Mouse (Mus musculus) hindbrain, embryonic 12.5 days (tissue): ENCODE data around the gene Luzp2. TPM values are rescaled to one million over a fixed set of nuclear protein-coding genes. Genes with fewer than 3 reads are reported as not detected.

ENCODE experiments used
- ATAC-seq: fragments of 200-750 bp; cut with Nextera tagmentation; 2 replicates; pipeline ENCODE4 v1.8.0; 2017; ENCODE audit warnings: moderate TSS enrichment; ENCODE audit not compliant: low FRiP score
- H3K27ac ChIP-seq: fragments of 300-500 bp; sonication (generic); 2 replicates; pipeline ENCODE4 v1.5.1; 2016; ENCODE audit warnings: mild to moderate bottlenecking
- H3K27me3 ChIP-seq: fragments of 300-500 bp; sonication (generic); 2 replicates; pipeline ENCODE4 v1.6.1; 2016; ENCODE audit warnings: mild to moderate bottlenecking
- H3K36me3 ChIP-seq: fragments of 300-500 bp; sonication (generic); 2 replicates; pipeline ENCODE4 v1.6.1; 2016; ENCODE audit warnings: mild to moderate bottlenecking
- H3K4me1 ChIP-seq: fragments of 300-500 bp; sonication (generic); 2 replicates; pipeline ENCODE4 v1.6.1; 2016
- H3K4me2 ChIP-seq: fragments of 300-500 bp; sonication (generic); replicated peaks from 2 replicates; pipeline ENCODE4 v1.6.1; 2016; ENCODE audit warnings: mild to moderate bottlenecking
- H3K4me3 ChIP-seq: fragments of 300-500 bp; sonication (generic); 2 replicates; pipeline ENCODE4 v1.5.1; 2016; ENCODE audit warnings: mild to moderate bottlenecking
- H3K9ac ChIP-seq: fragments of 300-500 bp; sonication (generic); 2 replicates; pipeline ENCODE4 v1.6.1; 2016; ENCODE audit warnings: mild to moderate bottlenecking, moderate library complexity
- H3K9me3 ChIP-seq: fragments of 300-500 bp; sonication (generic); replicated peaks from 2 replicates; pipeline ENCODE4 v1.6.1; 2016; ENCODE audit warnings: mild to moderate bottlenecking
- WGBS: fragments of 180-500 bp; shearing (Covaris S2); methylation state at CpG from one replicate; pipeline ENCODE4 v1.1.7; 2016; 5-methylcytosine and 5-hydroxymethylcytosine counted together
- polyA plus RNA-seq: library from polyadenylated mRNA; unstranded; fragments of >200 nt; fragmentation: Nextera tagmentation; extraction: Ambion mirVana; gene quantifications from 2 replicates; pipeline ENCODE4 v1.2.1, GENCODE M21; 2016

The Luzp2 gene
- 7.1 and 8.4 TPM in 2 replicates for polyA plus RNA-seq

DNA sequence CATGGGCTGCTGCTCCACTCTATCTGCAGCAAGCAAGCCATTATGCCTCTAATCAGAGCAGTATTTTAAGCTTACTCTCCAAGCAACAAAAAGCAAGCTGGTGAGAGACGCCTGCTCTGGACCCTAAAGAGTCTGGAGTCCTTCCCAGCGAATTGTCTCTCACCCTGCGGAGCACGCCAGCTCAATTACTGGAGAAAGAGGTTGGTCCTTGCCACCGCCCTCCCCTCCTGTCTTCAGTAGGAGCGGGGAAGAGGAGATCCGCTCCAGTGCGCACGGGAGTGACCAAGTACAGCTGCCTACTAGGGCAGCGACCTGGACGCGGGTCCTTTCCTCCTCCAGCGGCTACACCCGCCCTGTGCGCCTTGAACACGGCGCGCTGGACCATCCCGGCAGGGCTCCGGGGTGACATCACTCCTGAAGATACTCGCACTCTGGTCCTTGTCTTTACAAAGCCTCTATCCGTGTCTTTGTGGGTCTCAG is at the start of gene Luzp2:
Gene Luzp2 (plus strand): TSS at position 127 of the 480 bp plus-strand sequence.
- H3K27me3 ChIP-seq, result no peaks in the 10 kb centered on the region
- peak within 1 kb of the TSS; percentile 46 for H3K4me3 ChIP-seq
- H3K36me3 ChIP-seq, result no peaks in the 10 kb centered on the region
- H3K4me2 ChIP-seq, result peak within 1 kb of the TSS; percentile 68
- WGBS, result 0% methylated on average over 22 of the region's 22 CpGs
- no peaks in the 10 kb centered on the region for H3K4me1 ChIP-seq
- H3K9me3 ChIP-seq, result no peaks in the 10 kb centered on the region
- peak; percentile 94 for ATAC-seq
- peak within 1 kb of the TSS; percentile 58; the same call in 1 of the 2 replicates for H3K27ac ChIP-seq
- peak within 1 kb of the TSS; percentile 60 for H3K9ac ChIP-seq

DNA sequence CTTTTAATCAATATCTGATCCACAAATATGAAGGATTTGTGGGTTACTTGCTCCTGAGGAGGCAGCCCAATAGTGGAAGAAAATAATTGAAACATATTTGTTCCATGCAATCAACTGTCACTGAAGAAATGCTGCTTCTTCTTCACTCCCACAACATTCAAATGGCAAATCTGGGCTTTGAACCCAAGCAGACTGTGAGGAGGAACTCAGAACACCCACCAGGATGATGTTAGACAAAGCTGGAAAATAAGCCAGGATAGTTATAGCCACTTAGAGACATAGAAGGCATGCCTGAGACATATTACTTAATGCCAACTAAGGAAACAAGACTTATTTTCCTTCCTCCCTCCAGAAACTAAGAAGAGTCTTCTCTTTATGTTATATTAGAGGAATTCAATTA is 47.8 kb upstream of the Luzp2 start:
- no peaks in the 10 kb centered on the region for H3K4me1 ChIP-seq
- no peaks in the 10 kb centered on the region for H3K27me3 ChIP-seq
- no peaks in the 10 kb centered on the region for H3K9me3 ChIP-seq
- H3K36me3 ChIP-seq, result no peaks in the 10 kb centered on the region
- H3K9ac ChIP-seq, result no peak overlapping the region
- H3K4me3 ChIP-seq, result no peak overlapping the region
- no peak overlapping the region for H3K4me2 ChIP-seq
- ATAC-seq, result no peak
- no peak overlapping the region for H3K27ac ChIP-seq

DNA sequence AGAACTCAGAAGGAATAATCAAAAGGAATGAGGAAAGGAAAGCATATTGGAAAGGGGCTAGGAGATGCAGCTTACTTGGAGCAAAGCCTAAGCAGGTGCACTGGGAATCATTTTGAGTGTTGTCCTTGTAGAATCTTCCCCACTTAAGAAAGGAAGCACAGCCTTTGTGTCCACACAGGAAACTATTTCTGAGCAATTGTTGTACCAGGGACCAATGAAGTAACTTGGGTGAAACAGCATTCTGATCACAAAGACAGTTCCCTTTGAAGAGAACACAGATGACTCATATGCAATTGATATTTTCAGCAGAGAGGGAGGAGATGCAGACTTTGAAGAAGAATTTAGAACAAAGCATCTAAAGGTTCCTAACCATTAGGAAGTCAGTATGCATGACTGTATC is 16.7 kb upstream of the Luzp2 start:
- no peaks in the 10 kb centered on the region for H3K9me3 ChIP-seq
- no peak for ATAC-seq
- H3K36me3 ChIP-seq, result no peaks in the 10 kb centered on the region
- no peaks in the 10 kb centered on the region for H3K4me1 ChIP-seq
- H3K27me3 ChIP-seq, result no peaks in the 10 kb centered on the region
- H3K27ac ChIP-seq, result no peak overlapping the region
- H3K4me3 ChIP-seq, result no peak overlapping the region
- H3K4me2 ChIP-seq, result no peak overlapping the region
- no peak overlapping the region for H3K9ac ChIP-seq

DNA sequence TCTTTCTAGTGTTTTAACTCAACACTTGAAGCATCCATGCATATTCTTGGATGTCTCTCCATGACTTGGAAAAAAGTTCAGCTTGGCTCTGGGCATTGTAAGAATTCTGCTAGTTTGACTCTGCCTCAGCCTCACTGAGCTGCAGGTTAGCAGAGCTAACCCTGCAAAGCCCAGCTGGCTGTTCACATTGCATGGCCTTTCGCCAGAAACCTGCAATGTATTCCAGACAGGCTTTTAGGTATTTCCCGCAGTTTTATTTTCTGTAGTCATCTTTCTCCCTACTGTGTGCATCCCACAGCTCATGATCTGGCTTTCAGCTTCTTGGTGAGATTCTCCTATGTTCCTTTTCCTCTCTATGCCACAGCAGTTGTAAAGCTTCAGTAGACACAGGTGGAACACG is 6.5 kb upstream of the Luzp2 start:
- no peak overlapping the region for H3K27ac ChIP-seq
- WGBS, result 86% methylated on average over 3 of the region's 3 CpGs
- H3K4me2 ChIP-seq, result no peak overlapping the region

DNA sequence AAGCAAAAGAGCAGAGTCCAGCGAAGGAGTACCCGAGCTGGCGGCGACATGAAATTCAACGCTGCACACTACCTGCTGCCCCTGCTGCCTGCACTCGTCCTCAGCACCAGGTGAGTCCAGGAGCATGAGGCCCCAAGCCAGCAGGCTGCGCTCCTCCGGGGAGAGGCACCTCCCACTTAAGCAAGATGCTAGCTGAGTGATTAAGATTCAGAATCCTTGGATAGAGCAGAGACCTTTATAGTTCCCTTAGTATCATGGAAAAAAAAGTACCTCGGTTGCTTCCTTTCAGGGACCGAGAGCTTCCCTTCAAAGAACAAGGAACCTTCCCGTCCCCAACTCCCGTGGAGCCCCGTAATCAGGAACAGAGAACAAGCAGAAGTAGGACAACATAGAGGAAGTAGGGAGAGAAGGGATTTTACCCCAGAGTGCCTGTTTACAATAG is 634 bp downstream of the Luzp2 start:
- ATAC-seq, result peak; percentile 80
- no peaks in the 10 kb centered on the region for H3K36me3 ChIP-seq
- WGBS, result 5% methylated on average over 13 of the region's 13 CpGs
- H3K27ac ChIP-seq, result peak overlapping the region; percentile 58; the same call in 1 of the 2 replicates
- no peaks in the 10 kb centered on the region for H3K27me3 ChIP-seq
- H3K4me2 ChIP-seq, result peak overlapping the region; percentile 68
- H3K9ac ChIP-seq, result peak overlapping the region; percentile 60
- H3K9me3 ChIP-seq, result no peaks in the 10 kb centered on the region
- H3K4me1 ChIP-seq, result no peaks in the 10 kb centered on the region
- H3K4me3 ChIP-seq, result peak overlapping the region; percentile 46

More for the DNA sequence above, 6.5 kb upstream of the Luzp2 start:
- ATAC-seq, result no peak
- no peaks in the 10 kb centered on the region for H3K36me3 ChIP-seq
- no peaks in the 10 kb centered on the region for H3K9me3 ChIP-seq
- H3K4me3 ChIP-seq, result no peak overlapping the region
- H3K4me1 ChIP-seq, result no peaks in the 10 kb centered on the region
- H3K9ac ChIP-seq, result no peak overlapping the region
- H3K27me3 ChIP-seq, result no peaks in the 10 kb centered on the region

GRCm38 (mm10) chr7:54836437-54836836 is 1.1 kb downstream of the Luzp2 start:
- 57% methylated on average over 5 of the region's 5 CpGs for WGBS
- ATAC-seq, result peak; percentile 29; the same call in 1 of the 2 replicates
- Histone ChIP-seq H3K4me1 (no peaks in the 10 kb centered on the region), H3K27me3 (no peaks in the 10 kb centered on the region), H3K9me3 (no peaks in the 10 kb centered on the region), H3K9ac (no peak overlapping the region), H3K4me3 (peak overlapping the region; percentile 46), H3K36me3 (no peaks in the 10 kb centered on the region), H3K4me2 (peak overlapping the region; percentile 68), H3K27ac (no peak overlapping the region)

DNA sequence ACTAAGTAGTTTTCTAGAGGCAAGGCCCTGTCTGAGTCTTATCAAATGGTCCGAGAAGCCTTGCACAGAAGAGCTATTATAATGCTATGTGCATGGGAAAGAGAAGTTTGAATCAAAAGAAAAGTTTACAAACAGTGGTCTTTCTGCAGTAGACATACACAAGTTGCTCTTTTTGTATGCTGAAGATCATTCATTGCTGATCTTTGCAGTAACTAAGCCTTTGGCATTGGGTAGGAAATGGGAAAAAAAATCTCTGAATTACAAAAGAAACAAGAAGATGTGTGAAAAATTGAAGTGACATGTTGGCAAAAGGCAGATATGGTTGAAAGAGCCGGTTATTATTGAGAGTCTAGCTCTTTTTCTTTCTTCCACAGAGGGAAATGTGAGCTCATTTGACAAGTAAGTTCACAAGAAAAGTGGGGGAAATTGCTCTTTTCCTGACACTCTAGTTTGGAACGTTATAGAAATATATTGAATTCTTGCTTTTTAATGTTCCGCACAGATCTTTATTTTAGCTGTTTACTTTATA is 7.6 kb downstream of the Luzp2 start:
- Histone ChIP-seq H3K36me3 (no peaks in the 10 kb centered on the region), H3K27ac (no peak overlapping the region; the same call in 1 of the 2 replicates), H3K9ac (no peak overlapping the region), H3K4me1 (no peaks in the 10 kb centered on the region), H3K27me3 (no peaks in the 10 kb centered on the region), H3K9me3 (no peaks in the 10 kb centered on the region), H3K4me2 (no peak overlapping the region), H3K4me3 (no peak overlapping the region)
- no peak for ATAC-seq
- WGBS, result 81% methylated on average over 4 of the region's 4 CpGs

DNA sequence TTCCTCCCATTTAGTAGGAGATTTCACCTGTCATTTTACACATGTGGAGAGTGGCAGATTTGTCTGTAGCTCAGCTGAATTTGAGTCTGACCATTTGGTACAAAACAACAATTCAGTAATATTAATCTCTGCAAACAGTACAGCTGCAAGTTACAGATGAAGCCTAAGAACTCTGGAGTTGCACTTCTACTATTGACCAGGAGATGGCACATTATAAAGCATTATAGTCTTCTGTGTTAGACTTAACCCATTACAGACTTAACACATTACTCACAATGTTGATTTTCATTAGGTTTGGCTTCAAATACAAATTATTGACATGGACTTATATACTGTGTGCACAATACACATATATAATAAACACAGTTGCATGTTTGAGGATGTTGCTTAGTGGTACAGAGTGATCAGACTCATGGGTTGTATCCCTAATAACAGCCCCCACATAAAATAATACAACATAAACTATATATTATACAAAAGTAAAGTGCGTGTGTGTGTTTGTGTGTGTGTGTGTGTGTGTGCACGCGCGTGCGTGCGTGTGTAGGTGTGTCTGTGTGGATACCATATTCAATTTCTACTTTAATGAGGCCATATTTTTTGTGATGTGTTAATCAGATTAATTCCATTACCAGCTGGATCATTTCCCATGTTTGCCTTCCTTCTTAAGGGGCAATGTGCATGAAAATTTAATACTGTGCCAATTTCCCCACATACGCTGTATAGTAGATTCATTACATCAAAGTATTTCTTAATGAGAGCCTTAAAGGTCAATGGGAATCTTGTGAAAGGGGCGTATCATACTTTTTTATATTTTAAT is 10.8 kb downstream of the Luzp2 start:
- 85% methylated on average over 8 of the region's 8 CpGs for whole genome bisulfite sequencing
- H3K9ac ChIP-seq, result no peak overlapping the region
- no peak overlapping the region for H3K27ac ChIP-seq
- ATAC-seq, result peak; percentile 32; the same call in 1 of the 2 replicates
- H3K27me3 ChIP-seq, result no peaks in the 10 kb centered on the region
- no peak overlapping the region for H3K4me3 ChIP-seq
- H3K4me1 ChIP-seq, result no peaks in the 10 kb centered on the region
- H3K36me3 ChIP-seq, result no peaks in the 10 kb centered on the region
- no peak overlapping the region for H3K4me2 ChIP-seq
- H3K9me3 ChIP-seq, result no peaks in the 10 kb centered on the region

DNA sequence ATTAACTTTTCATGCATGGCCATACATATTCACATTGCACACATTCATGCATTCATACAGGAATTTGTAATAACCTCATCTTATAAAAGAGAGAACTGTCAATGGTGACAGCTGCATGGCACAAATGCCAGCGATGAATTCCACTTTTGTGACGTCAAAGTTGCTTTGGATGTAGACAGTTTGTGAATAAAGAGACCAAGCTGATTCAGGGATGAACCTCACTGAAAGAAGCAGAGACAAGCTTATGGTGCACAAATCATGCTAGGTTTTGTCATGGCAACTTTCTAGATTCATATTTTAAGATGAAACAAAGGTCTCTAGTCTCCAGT is 11.4 kb downstream of the Luzp2 start:
- ATAC-seq, result no peak
- 83% methylated on average over 2 of the region's 2 CpGs for WGBS
- H3K9me3 ChIP-seq, result no peaks in the 10 kb centered on the region
- H3K27me3 ChIP-seq, result no peaks in the 10 kb centered on the region
- H3K9ac ChIP-seq, result no peak overlapping the region
- no peaks in the 10 kb centered on the region for H3K36me3 ChIP-seq
- H3K4me2 ChIP-seq, result no peak overlapping the region
- no peak overlapping the region for H3K27ac ChIP-seq
- H3K4me3 ChIP-seq, result no peak overlapping the region
- H3K4me1 ChIP-seq, result no peaks in the 10 kb centered on the region

DNA sequence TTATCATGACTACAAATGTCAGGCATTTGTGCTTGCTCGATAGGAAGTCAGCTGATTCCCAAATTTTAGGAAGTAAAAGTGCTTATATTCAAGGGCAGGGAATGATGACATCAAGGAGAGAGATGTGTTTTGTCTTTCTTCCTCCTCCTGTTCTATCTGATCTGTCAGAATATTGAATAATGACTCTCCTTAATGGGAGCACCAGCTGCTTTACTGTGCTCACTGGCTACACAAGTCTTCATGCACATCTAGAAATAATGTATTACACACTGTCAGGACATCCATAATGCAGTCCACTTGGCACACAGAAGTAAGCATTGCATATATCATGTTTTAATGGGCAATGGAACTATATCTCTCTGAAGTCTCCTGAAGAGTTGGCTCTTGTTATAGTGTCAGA is 17.6 kb downstream of the Luzp2 start:
- Histone ChIP-seq H3K27ac (no peak overlapping the region), H3K36me3 (no peaks in the 10 kb centered on the region), H3K4me2 (no peak overlapping the region), H3K9ac (no peak overlapping the region), H3K27me3 (no peaks in the 10 kb centered on the region), H3K4me1 (0 out of 2 replicates have a peak, but pooled peaks cover 2% of the 10 kb centered on the region), H3K4me3 (no peak overlapping the region), H3K9me3 (no peaks in the 10 kb centered on the region)
- ATAC-seq, result peak; percentile 50; the same call in 1 of the 2 replicates
- WGBS, result 83% methylated on average over 1 of the region's 1 CpGs

DNA sequence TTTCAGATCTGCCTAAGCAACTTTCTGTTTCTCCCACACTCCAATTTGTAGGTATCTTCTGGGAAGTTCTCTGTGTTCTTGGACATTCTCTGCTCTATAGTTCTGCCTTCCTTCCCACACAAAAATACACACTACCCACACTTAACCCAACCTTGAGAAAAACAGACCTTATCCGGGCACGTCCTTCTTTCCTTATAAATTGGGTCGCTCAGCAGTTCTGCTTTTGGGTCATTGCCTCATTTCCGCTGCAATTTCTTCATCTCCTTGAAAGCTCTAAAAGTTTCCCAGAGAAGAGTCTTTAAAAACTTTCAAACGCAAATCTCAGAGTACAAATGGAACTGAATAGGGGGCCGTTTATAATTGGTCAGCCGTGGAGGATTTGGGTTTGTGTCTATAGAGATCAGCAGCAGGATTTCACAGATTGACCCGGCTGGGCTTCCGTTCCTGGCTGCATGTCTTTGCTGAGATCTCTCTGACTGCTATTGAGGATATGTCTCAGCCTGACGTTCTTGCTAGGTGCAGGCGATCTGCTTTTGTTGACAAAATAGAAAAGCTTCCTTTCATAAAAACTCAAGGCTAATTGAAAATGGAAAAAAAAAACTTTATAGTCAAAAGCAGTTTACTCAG is 26.0 kb downstream of the Luzp2 start:
- no peaks in the 10 kb centered on the region for H3K9me3 ChIP-seq
- 62% methylated on average over 11 of the region's 11 CpGs for WGBS
- no peak for ATAC-seq

DNA sequence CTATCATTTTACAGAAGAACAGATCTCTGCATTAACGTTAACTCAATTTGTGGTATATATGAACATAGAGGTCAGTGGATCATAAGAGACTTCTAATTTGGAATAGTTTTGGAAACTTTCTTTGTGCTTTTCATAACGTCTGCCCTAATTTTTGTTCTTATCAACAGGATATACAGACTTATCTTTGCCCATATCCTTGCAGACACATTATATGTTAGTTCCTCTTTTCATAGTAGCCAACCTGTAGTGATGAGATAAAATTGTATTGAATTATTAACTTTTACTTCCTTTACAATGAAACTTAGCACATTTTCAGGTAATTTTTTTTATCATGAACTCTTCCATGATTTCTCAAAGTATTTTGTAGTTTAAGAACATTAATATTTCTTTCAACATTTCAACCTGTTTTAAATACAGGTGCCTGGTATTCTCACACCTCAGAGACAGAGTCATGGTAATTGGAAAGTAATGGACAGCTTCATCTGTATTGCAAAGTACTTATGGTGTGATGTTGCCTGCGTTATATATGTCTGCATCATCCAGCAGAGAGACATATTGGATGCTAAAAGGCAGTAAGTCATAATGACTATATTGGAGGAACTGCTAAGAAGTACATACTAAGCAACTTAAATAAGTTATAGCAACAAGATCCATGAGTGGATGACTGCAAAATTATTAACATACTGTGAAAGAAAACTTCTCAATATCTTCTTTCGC is 43.8 kb downstream of the Luzp2 start:
- 88% methylated on average over 4 of the region's 4 CpGs for WGBS
- Histone ChIP-seq H3K4me2 (no peak overlapping the region), H3K4me3 (no peak overlapping the region), H3K36me3 (no peaks in the 10 kb centered on the region), H3K9ac (no peak overlapping the region), H3K27ac (no peak overlapping the region), H3K27me3 (no peaks in the 10 kb centered on the region), H3K4me1 (no peaks in the 10 kb centered on the region), H3K9me3 (no peaks in the 10 kb centered on the region)
- ATAC-seq, result no peak

More for the DNA sequence above, 26.0 kb downstream of the Luzp2 start:
- Histone ChIP-seq H3K36me3 (no peaks in the 10 kb centered on the region), H3K27ac (no peak overlapping the region), H3K9ac (no peak overlapping the region), H3K27me3 (no peaks in the 10 kb centered on the region), H3K4me3 (no peak overlapping the region), H3K4me1 (no peaks in the 10 kb centered on the region), H3K4me2 (no peak overlapping the region)
